Mouse (Mus musculus) olfactory bulb, adult 2 months (tissue): ENCODE measurements around the gene Btk. TPM values are rescaled to one million over a fixed set of nuclear protein-coding genes. Genes with fewer than 3 reads are reported as not detected.

ENCODE experiments used
- H3K27ac ChIP-seq: fragments of 200-500 bp; 2 replicates; pipeline ENCODE4 v1.5.1; 2012; ENCODE audit warnings: low read depth, low read length; ENCODE audit not compliant: insufficient read depth
- H3K4me1 ChIP-seq: fragments of 200-500 bp; 2 replicates; pipeline ENCODE4 v1.6.1; 2012; ENCODE audit warnings: low read length; ENCODE audit not compliant: control insufficient read depth, insufficient read depth
- H3K4me3 ChIP-seq: fragments of 200-500 bp; 2 replicates; pipeline ENCODE4 v1.5.1; 2012; ENCODE audit warnings: mild to moderate bottlenecking, low read depth, low read length, moderate library complexity; ENCODE audit not compliant: insufficient read depth
- CTCF ChIP-seq: fragments of 200-500 bp; IDR thresholded peaks from 2 replicates; pipeline ENCODE4 v1.5.1; 2012; ENCODE audit warnings: low read depth, mild to moderate bottlenecking, low read length, moderate library complexity; ENCODE audit not compliant: insufficient read depth
- POLR2A ChIP-seq: fragments of 200-500 bp; IDR thresholded peaks from 2 replicates; pipeline ENCODE4 v1.6.1; 2012; ENCODE audit warnings: mild to moderate bottlenecking, low read depth, low read length, moderate library complexity; ENCODE audit not compliant: insufficient read depth
- WGBS: fragments of 180-500 bp; shearing (Covaris S2); methylation state at CpG from one replicate; pipeline ENCODE4 v1.1.7; 2018; 5-methylcytosine and 5-hydroxymethylcytosine counted together
- polyA plus RNA-seq: library from polyadenylated mRNA; stranded (reverse); fragments of >200 nt; gene quantifications from 2 replicates; pipeline ENCODE4 v1.2.4, GENCODE M21; 2012; ENCODE audit warnings: low replicate concordance; ENCODE audit not compliant: missing spikeins, insufficient read depth, insufficient read length

Gene Btk
- polyA plus RNA-seq, 1 experiment = not detected

DNA sequence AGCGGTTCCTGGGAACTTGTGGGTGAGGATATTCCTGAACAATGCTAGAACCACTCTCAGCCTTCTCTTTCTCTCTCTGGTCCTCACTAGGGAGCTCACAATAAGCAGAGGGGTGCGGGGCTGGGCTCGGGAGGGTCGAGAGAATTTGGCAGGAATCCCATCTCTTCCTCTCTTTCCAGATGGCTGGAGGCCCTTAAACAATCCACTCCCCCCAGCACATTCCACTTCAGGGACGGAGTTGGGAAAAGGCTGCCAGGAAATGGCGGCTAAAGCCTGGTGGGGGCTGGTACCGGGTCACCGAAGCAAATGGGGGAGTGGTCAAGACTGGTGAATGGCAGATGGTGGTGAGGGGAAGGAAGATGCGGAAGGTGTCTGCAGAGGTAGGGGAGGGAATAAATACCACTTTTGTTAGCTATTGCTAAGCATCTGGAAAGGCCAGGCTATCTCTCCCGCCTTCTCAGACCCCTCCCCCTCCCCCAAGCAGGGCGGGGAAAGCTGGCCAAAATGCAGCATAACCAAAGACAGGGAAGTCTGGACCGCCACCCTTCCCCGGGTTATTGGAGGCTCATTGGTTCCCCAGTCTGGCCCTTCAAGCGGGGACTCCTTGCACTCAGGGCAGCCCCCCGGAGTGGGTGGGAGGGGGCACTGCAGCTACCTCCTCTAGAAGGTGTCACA is 29.1 kb upstream of the Btk start:
- TF ChIP-seq POLR2A = no peak
- no peak for TF ChIP-seq CTCF
- H3K4me3 ChIP-seq = peak overlapping the region; percentile 54
- peak overlapping the region; percentile 69 for H3K27ac ChIP-seq
- H3K4me1 ChIP-seq = no peaks in the 10 kb centered on the region
- 21% methylated on average over 15 of the region's 15 CpGs for WGBS

DNA sequence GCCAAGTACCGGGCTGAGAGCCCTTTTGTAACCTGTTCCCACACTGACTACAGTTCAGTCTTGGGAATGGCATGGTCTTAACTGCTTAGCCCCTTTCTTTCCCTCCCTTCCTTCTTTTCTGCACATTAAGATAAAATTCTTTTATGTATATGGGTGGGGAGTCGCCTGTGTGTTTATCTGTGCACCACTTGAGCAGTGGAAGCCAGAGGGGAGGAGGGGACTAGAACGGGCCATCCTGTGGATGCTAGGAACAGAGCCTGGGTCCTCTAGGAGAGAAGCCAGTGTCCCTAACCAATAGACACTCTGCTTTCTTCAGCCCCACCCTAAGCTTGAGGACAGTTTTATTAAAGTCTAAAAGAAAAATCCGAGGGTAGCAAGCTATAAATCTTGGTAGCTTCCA is 27.6 kb upstream of the Btk start:
- H3K27ac ChIP-seq = no peak overlapping the region
- 83% methylated on average over 4 of the region's 4 CpGs for WGBS
- no peak overlapping the region for H3K4me3 ChIP-seq
- no peaks in the 10 kb centered on the region for H3K4me1 ChIP-seq
- TF ChIP-seq POLR2A (no peak), CTCF (no peak)

DNA sequence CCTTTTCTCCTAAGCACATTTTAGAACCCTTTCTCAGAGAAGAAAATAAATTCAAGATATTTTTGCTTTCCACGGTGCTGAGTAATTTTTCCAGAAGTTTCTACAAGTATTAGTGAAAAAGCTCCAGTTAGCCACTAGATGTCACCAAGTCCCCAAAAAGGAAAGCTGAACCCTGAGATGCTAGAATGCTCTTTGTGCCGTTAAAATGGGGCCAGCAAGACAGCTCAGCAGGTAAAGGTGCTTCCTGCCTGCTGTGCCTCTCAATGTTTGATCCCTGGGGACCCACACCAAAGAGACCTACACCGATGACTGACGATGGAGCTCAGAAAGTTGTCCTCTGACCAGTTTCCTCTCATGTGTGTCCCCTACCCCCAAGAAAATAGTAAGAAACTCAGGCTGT is 26.1 kb upstream of the Btk start:
- WGBS = 29% methylated on average over 4 of the region's 4 CpGs
- no peak for TF ChIP-seq CTCF
- TF ChIP-seq POLR2A = no peak
- no peak overlapping the region for H3K27ac ChIP-seq
- H3K4me3 ChIP-seq = no peak overlapping the region
- H3K4me1 ChIP-seq = no peaks in the 10 kb centered on the region

DNA sequence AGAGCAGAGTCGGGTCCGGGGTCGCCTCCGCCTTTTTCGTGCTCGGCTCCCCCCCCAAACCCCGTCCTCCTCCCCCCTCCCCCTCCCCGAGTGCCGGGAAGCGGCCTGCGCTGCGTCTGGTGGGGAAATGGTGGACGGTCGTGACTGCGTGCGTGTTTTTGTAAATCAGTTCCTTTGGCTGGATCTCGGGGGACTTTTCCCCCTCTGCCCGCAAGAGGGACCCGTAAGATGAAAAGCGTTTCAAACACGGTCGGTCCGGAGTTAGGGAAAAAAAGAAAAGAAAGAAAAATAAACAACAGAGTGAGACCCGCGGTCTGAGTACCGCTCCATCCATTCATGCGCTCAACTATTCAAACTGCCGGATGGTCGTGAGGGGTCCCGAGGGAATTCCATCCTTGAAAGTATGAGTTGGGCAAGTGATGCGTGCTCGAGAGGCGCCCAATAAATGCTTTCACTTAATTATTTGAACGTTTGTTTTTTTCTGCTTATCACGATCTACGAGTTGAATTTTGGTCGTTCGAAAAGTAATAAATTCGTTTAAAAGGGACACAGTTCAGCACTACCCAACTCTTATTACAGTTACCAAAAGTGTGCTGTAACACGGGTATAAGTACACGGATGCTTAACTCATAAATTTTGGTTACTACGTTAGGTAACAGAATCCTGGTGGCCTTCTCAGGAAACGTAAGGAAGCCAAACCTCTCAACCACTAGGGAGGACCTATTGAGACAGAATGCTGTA is 18.2 kb upstream of the Btk start:
- WGBS = 17% methylated on average over 43 of the region's 43 CpGs
- Histone ChIP-seq H3K27ac (peak overlapping the region; percentile 98), H3K4me1 (0 out of 2 replicates have a peak, but pooled peaks cover 3% of the 10 kb centered on the region), H3K4me3 (peak overlapping the region; percentile 57)
- no peak for TF ChIP-seq CTCF
- no peak for TF ChIP-seq POLR2A

DNA sequence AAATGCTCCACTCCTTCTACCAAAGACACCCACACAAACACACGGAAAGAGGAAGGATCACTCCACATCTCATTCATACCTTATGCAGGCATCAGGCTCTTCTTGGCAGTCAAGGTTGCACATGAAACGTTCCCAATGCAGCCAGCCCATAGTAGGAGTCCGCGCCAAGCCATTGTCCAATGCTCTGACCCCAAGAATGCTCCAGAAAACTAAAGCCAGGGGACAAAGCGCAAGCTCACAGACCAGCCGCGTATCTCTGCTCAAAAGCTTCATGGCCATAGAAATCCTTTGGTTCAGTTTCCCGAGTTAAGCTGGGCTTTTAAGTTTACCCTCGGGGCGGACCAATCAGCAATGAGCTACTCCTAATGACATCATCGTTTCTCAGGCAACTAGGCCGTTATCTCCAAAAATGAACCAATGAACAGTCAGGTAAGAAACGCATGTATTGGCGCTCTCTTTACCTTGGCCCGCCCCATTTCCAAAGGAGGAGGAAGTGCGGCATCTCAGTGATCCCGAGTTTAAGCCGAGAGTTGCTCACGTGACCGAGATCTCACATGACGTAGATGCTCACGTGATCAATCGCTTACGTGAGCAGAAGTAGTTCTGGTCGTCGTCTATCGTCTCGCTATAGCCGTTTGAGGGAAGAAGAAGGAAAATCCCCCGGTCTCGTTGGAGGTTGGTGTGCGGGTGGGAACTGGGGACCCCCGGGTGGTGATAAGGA is 17.4 kb upstream of the Btk start, which contains the start of the genes Gla and Hnrnph2:
Gla (minus strand) TSS at position 467 of the 721 bp plus-strand sequence.
Hnrnph2 (plus strand) TSS at position 521 of the 721 bp plus-strand sequence.
- Histone ChIP-seq H3K4me1 (0 out of 2 replicates have a peak, but pooled peaks cover 3% of the 10 kb centered on the region), H3K27ac (peak within 1 kb of the TSS; percentile 98), H3K4me3 (peak within 1 kb of the TSS; percentile 57)
- TF ChIP-seq POLR2A (no peak), CTCF (no peak)
- 14% methylated on average over 33 of the region's 33 CpGs for WGBS

DNA sequence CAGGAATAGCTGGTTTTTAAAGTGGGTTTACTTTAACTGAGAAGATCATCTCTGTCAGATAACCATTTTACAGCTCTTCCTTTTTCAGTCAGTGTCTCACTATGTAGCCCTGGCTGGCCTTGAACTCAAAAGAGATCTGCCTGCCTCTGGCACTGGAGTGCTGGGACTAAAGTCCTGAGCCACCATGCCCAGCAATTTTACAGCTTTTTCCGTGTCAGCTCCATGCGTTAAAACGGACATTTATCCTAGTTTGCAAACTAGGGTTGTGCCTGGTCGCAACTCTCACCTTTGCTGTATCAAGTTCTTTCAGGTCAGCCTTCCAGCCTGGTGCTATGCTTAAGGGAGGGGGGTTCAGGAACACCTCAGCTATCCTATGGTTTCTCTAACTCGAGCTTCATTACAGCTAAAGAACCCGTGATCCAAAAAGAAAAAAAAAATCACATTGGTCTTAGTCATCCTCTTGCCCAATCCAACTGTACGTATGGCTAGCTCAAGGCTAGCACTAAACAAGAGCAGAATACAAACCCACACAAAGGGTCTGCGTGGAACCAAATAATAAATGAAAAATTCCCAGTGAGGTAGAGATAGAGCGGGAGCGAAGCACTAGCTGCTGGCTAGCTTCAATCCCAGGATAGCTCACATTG is 16.7 kb upstream of the Btk start:
- 24% methylated on average over 10 of the region's 10 CpGs for WGBS
- Histone ChIP-seq H3K27ac (peak overlapping the region; percentile 50; the same call in 1 of the 2 replicates), H3K4me3 (peak overlapping the region; percentile 35; the same call in 1 of the 2 replicates), H3K4me1 (0 out of 2 replicates have a peak, but pooled peaks cover 3% of the 10 kb centered on the region)
- TF ChIP-seq POLR2A (no peak), CTCF (no peak)

DNA sequence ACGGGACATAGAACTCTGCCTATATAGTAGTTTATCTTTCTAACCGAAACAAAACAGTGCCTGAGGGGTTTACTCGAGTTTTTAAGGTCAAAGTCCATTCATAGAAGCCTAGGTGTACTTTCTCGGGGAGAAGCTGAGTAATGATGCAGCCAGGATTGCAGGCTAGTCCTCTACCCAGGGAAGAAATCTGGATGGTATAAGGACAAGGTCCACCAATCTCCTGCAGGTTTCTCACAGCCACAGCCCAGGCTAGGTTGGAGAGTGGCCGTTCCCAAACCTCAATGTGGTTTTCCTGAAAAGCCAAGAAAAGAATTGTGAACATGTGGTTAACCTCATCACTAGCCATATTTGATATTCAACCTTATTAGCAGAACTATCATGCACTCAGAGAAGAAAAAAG is 6.5 kb upstream of the Btk start:
- H3K4me1 ChIP-seq = no peaks in the 10 kb centered on the region
- 67% methylated on average over 5 of the region's 5 CpGs for WGBS
- no peak for TF ChIP-seq POLR2A
- no peak overlapping the region for H3K27ac ChIP-seq
- no peak overlapping the region for H3K4me3 ChIP-seq

DNA sequence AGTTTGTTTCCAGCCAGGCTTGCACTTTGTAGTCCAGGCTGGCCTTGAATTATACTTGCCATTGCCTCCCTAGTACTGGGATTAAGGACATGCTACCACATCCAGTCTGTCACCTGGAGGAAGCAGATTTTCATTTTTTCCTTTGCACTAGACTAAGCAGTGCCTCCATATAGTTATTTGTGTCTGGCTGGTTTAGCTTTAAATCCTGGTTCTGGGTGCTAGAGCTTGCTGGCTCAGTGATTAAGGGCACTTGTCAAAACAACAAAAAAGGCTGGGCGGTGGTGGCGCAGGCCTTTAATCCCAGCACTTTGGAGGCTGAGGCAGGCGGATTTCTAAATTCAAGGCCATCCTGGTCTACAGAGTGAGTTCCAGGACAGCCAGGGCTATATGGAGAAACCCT is 5.6 kb upstream of the Btk start:
- WGBS = 90% methylated on average over 3 of the region's 3 CpGs
- Histone ChIP-seq H3K4me1 (no peaks in the 10 kb centered on the region), H3K27ac (no peak overlapping the region), H3K4me3 (no peak overlapping the region)
- TF ChIP-seq POLR2A (no peak), CTCF (no peak)
